Mouse (Mus musculus): Measurements from ENCODE around the gene Gm33815. TPM values are rescaled to one million over a fixed set of nuclear protein-coding genes. Genes with fewer than 3 reads are reported as not detected.
"Not testable (repeated sequence)": the region's sequence is repeated elsewhere in the genome, so short reads cannot be mapped to it uniquely, and the experiment has no call there.

Gm33815 gene
- polyA plus RNA-seq (2012; rRNA removed), result not detected in 2 replicates

GRCm38 (mm10) chrY:69320832-69321231, at the start of gene Gm33815:
TSS of gene Gm33815 (plus strand) at chrY:69321132.
- DNase-seq (ENCODE audit: low spot score), result not testable (repeated sequence)

All from urinary bladder, adult 2 months (tissue).